Mouse (Mus musculus): ENCODE measurements around the gene Galns. TPM values are rescaled to one million over a fixed set of nuclear protein-coding genes. Genes with fewer than 3 reads are reported as not detected.

The Galns gene
- total and polyA plus RNA-seq, 3 experiments = 16.4 to 25.6 (median 25.6) TPM

DNA sequence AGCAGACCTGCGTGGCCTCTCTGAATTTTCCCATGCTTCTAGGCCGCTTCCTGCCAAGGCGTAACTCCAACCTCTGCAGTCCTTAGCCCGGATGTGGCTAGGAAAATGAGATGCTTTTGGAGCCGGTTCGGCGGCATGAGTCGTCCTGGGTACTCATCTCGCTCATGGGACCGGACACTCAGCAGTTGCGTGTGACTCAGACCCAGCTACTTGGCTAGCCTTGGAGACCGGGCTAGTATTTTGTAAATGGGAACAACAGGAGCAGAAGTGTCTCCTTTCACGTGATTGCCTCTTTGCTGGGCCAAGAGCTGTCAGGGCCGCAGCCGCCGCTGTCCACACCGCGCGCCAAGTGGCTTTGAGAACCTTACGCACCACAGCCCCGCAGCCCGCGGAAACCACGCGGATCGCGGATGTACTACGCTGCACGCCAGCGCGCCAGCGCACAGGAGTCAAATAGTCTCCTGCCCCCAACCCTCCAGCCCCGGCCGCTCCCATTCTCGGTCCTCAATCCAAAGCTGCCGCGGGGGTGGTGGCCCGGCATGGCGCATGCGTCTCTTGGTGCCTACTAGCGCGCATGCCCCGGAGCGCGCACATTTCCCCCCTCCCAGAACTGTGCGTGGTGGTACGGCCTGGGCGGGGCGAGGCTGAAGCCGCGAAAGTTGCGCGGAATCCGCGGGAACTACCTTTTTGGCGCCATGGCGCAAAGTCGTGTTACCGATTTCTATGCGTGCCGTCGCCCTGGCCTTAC is 43.7 kb downstream of the Galns start, which contains the start of gene Cdt1 (continued):
- peak; percentile 90 for TF ChIP-seq MXI1 (IDR thresholded peaks at IDR 0.05; ENCODE audit: low read depth, low read length)

DNA sequence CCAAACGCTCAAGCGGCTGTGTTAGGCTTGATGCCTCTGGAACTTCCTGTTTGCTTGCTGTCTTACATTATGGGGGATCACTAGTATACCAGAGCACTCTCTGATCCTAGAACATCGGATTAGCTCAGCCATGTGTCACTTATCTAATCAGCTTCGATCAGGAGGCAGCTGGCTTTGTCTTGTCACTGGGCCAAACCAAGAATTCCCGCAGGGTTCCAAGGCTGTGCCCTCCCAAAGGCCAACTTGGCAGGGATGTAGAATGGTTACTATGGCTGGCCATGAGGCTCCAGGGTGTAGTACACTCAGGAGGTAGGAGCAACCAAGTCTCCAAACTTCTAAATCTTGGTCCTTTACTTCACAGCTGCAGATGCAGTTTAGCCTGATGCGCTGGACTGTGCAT is 44.5 kb downstream of the Galns start:
- peaks cover 13% of the 10 kb centered on the region for H3K79me2 ChIP-seq (replicated peaks; ENCODE audit: control insufficient read depth, extremely low read depth, insufficient read depth, poor library complexity, severe bottlenecking)
- no peaks in the 10 kb centered on the region for H3K27me3 ChIP-seq (replicated peaks)
- peaks cover 7 to 27% of the 10 kb centered on the region in 2 experiments; a peak in 2 of 4 replicates for H3K4me1 ChIP-seq (ENCODE audit: control insufficient read depth in 1 of 2, insufficient read depth in 2 of 2)
- H3K27ac ChIP-seq (ENCODE audit: insufficient read depth, low read depth) = peak overlapping the region; percentile 75
- peak overlapping the region; percentile 74 to 99 (median 80) for H3K4me3 ChIP-seq (replicated peaks in 1 of 3; ENCODE audit: low read depth in 2 of 3, low read length in 2 of 3, poor library complexity in 1 of 3)
- H3K4me2 ChIP-seq (ENCODE audit: insufficient read depth, low read depth, poor library complexity, severe bottlenecking) = peak overlapping the region; percentile 39
- H3K36me3 ChIP-seq (replicated peaks in 1 of 2; ENCODE audit: control insufficient read depth in 1 of 2, insufficient read depth in 1 of 2, low read length in 1 of 2) = peaks cover 26 to 50% of the 10 kb centered on the region in 2 experiments
- peaks cover 5% of the 10 kb centered on the region for H3K9me3 ChIP-seq (replicated peaks; ENCODE audit: low read length)
- peak overlapping the region; percentile 56; the same call in 1 of the 2 replicates for H3K9ac ChIP-seq (ENCODE audit: insufficient read depth, low read depth)
- dilution Hi-C loops (cut with MboI; ENCODE audit: extremely low pct_ligation_motif_present, extremely low pct_unique_long_range_greater_than_20kb, low sequenced_read_pairs) (no loop called here), in situ Hi-C loops (cut with MboI; ENCODE audit: low pct_ligation_motif_present, low pct_unique_long_range_greater_than_20kb, low sequenced_read_pairs) (no loop called here)
- no peak for DNase-seq (ENCODE audit: extremely low read depth)
- no peak for TF ChIP-seq E2F4 (IDR thresholded peaks at IDR 0.05; ENCODE audit: insufficient replicate concordance, low read depth, low read length)
- TF ChIP-seq EP300 (IDR thresholded peaks at IDR 0.05; ENCODE audit: low read length) = no peak
- TF ChIP-seq ZC3H11A (IDR thresholded peaks at IDR 0.05; ENCODE audit: low read depth, low read length) = no peak
- no peak for TF ChIP-seq MAX (IDR thresholded peaks at IDR 0.05; ENCODE audit: low read length)
- TF ChIP-seq SMC3 (IDR thresholded peaks at IDR 0.05; ENCODE audit: low read depth, low read length) = no peak
- no peak for TF ChIP-seq MXI1 (IDR thresholded peaks at IDR 0.05; ENCODE audit: low read depth, low read length)

DNA sequence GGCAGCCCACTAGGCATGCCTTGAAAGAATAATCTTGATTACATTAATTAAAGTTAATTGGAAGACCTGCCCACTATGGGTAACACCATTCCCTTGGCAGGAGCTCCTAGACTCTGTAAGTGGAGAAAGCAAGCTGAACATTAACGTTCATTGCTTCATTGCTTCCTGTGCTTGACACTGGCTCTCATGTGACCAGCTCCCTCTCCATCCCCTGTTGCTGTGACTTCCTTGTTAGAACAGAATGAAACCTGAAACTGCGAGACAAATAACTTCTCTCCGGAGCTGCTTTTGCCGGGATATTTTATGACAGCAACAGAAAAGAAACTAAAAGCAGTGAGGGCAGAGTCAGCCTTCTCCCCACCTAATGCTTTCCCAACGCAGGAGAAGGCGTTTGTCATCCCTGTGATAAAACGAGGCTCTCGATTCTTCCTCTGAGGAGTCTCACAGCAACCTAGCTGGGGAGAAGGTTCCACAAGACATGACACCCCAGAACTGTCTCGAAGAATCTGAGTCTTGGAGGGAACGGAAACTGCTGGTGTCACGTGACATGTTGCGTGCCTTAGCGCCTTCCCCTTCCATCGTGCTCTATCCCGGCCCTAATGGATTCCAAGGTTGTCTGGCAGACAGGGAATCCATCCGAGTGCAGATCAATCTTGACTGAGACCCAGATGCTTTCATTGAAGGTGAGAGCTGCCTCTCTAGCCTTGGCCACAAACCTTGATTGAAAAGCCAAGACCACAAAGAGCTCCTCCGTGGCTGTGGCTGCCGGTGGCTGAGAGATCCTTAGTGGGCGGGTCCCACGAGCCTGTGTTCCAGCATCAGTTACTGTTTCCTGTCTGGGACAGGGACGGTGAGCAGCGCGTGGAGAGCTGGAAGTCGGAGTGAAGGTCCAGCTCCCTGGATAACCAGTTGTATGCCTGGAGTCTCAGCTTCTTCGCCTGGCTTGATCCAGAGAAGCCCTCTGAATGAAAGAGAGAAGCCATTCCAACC is 46.6 kb downstream of the Galns start:
- no peak overlapping the region for H3K9ac ChIP-seq (ENCODE audit: insufficient read depth, low read depth)
- H3K4me2 ChIP-seq (ENCODE audit: insufficient read depth, low read depth, poor library complexity, severe bottlenecking) = no peak overlapping the region
- peaks cover 5% of the 10 kb centered on the region for H3K9me3 ChIP-seq (replicated peaks; ENCODE audit: low read length)
- no peaks in the 10 kb centered on the region for H3K27me3 ChIP-seq (replicated peaks)
- no peak; the same call in 1 of the 2 replicates for TF ChIP-seq USF1 (IDR thresholded peaks at IDR 0.05; ENCODE audit: low read depth, low read length)
- TF ChIP-seq CHD2 (IDR thresholded peaks at IDR 0.05; ENCODE audit: low read length) = no peak
- no peak for TF ChIP-seq CHD1 (IDR thresholded peaks at IDR 0.05; ENCODE audit: low read depth, low read length)
- TF ChIP-seq ZNF384 (IDR thresholded peaks at IDR 0.05; ENCODE audit: low read depth, low read length) = no peak
- no peak for TF ChIP-seq MEF2A (IDR thresholded peaks at IDR 0.05; ENCODE audit: borderline replicate concordance, low read depth, low read length)
- no peak for TF ChIP-seq TBP (conservative IDR thresholded peaks at IDR 0.05; ENCODE audit: low read depth, low read length)
- TF ChIP-seq RAD21 (IDR thresholded peaks at IDR 0.05; ENCODE audit: low read depth, low read length) = no peak
- no peak for TF ChIP-seq NRF1 (IDR thresholded peaks at IDR 0.05; ENCODE audit: low read depth, low read length)
- no peak for TF ChIP-seq SIN3A (IDR thresholded peaks at IDR 0.05; ENCODE audit: low read length)
- TF ChIP-seq EP300 (IDR thresholded peaks at IDR 0.05; ENCODE audit: low read length) = no peak
- TF ChIP-seq ELF1 (IDR thresholded peaks at IDR 0.05; ENCODE audit: low read depth, low read length) = no peak
- TF ChIP-seq POLR2AphosphoS2 (IDR thresholded peaks at IDR 0.05; ENCODE audit: low read depth, low read length) = no peak
- no peak for TF ChIP-seq POLR2A (IDR thresholded peaks at IDR 0.05; ENCODE audit: low read depth, low read length)
- H3K4me3 ChIP-seq (replicated peaks in 1 of 3; ENCODE audit: low read depth in 2 of 3, low read length in 2 of 3, poor library complexity in 1 of 3) = no peak overlapping the region
- H3K27ac ChIP-seq (ENCODE audit: insufficient read depth, low read depth) = no peak overlapping the region
- H3K36me3 ChIP-seq (replicated peaks in 1 of 2; ENCODE audit: control insufficient read depth in 1 of 2, insufficient read depth in 1 of 2, low read length in 1 of 2) = peaks cover 5 to 29% of the 10 kb centered on the region in 2 experiments
- peaks cover 7 to 24% of the 10 kb centered on the region in 2 experiments; a peak in 2 of 4 replicates for H3K4me1 ChIP-seq (ENCODE audit: control insufficient read depth in 1 of 2, insufficient read depth in 2 of 2)
- DNase-seq (ENCODE audit: extremely low read depth) = no peak
- in situ Hi-C loops (cut with MboI; ENCODE audit: low pct_ligation_motif_present, low pct_unique_long_range_greater_than_20kb, low sequenced_read_pairs) = no loop called here
- peaks cover 11% of the 10 kb centered on the region for H3K79me2 ChIP-seq (replicated peaks; ENCODE audit: control insufficient read depth, extremely low read depth, insufficient read depth, poor library complexity, severe bottlenecking)
- dilution Hi-C loops (cut with MboI; ENCODE audit: extremely low pct_ligation_motif_present, extremely low pct_unique_long_range_greater_than_20kb, low sequenced_read_pairs) = no loop called here
